Mouse (Mus musculus) R1 (cell line): ENCODE measurements around the gene Gtpbp2.

Source experiments
- DNase-seq: peaks from one replicate; pipeline ENCODE4 v3.0.0-alpha.2; 2018; ENCODE audit warnings: low read depth, low spot score

Gtpbp2 gene

DNA sequence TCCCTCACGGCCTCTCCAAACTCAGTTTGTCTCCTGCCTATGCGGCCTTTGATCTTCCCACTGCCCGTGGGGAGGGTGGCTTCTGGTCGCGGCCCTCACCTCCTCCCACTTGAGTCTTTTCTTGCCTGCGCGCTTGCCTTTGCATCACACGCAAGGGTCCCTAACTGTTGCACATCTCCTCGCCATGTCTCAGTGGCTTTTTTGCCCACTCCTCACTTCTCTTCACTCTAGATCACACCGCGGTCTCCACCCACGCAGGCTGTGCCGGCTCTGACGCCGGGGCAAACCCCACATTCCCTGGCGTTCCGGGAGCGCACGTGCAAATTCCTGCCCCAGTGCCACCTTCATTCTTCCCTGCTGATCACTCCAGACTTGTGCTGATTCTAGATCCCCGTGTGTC is 42.2 kb downstream of the Gtpbp2 start:
- peak; percentile 63 for DNase-seq

DNA sequence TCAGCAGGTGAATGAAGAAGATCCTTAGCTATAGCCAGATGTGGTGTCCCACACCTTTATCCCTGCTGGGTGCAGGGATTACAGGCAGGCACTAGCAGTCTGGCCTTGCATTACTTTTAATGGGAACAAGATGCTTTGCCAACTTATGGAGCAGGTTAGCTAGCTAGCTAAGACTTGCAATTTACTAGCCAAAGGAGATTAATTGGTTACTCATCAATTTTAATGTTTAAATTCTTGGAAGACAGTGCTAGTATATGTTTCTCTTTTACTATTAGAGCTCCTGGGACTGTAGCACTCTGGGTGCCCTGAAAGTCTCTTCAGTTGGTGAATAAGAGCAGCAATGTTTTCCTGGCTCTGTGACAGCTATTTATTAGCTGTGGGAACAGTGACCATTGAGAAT is 45.8 kb downstream of the Gtpbp2 start:
- no peak for DNase-seq

DNA sequence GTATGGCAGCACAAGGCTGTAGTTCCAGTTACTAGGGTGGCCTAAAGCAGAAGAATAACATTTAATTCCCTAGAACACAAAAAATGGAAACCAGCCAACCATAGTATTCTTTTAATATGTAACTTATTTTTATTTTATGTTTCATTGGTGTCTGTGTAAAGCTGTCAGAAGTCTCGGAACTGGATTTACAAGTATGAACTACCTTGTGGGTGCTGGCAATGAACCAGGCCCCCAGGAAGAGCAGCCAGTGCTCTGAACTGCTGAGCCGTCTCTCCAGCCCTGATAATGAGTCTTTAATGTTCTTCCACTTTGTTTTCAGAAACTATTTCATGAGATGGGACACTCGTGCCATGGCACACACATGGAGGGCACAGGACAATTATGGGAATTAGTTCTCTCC is 49.7 kb downstream of the Gtpbp2 start:
- no peak for DNase-seq
